Mouse (Mus musculus): ENCODE results near the gene Mns1.
A peak's percentile ranks its signal among the peaks of the same experiment; 100 is the strongest.
"Not testable (repeated sequence)": the region's sequence is repeated elsewhere in the genome, so short reads cannot be mapped to it uniquely, and the experiment has no call there.

Gene Mns1

GRCm38 (mm10) chr9:72427861-72428260 lies 9.9 kb upstream of the Mns1 start:
- peak; percentile 57 for DNase-seq (ENCODE audit: low read depth, low spot score)

GRCm38 (mm10) chr9:72434876-72435275 lies 2.9 kb upstream of the Mns1 start:
- no peak for DNase-seq (ENCODE audit: low read depth, low spot score)

- no peak for DNase-seq (ENCODE audit: low read depth, low spot score)
Measured at GRCm38 (mm10) chr9:72438749-72439148, 938 bp downstream of the Mns1 start.

GRCm38 (mm10) chr9:72440358-72440757 lies 2.5 kb downstream of the Mns1 start:
- no peak for DNase-seq (ENCODE audit: low read depth, low spot score)

- DNase-seq (ENCODE audit: low read depth, low spot score) = no peak
Measured at GRCm38 (mm10) chr9:72440948-72441926, 3.4 kb downstream of the Mns1 start.

GRCm38 (mm10) chr9:72441927-72442715 lies 4.3 kb downstream of the Mns1 start:
- DNase-seq (ENCODE audit: low read depth, low spot score) = no peak

GRCm38 (mm10) chr9:72448026-72448425 lies 10.2 kb downstream of the Mns1 start:
- no peak for DNase-seq (ENCODE audit: low read depth, low spot score)

- DNase-seq (ENCODE audit: low read depth, low spot score) = no peak
Measured at GRCm38 (mm10) chr9:72449367-72449766, 11.6 kb downstream of the Mns1 start.

GRCm38 (mm10) chr9:72449841-72450240 lies 12.0 kb downstream of the Mns1 start:
- no peak for DNase-seq (ENCODE audit: low read depth, low spot score)

GRCm38 (mm10) chr9:72450363-72450762 lies 12.6 kb downstream of the Mns1 start:
- DNase-seq (ENCODE audit: low read depth, low spot score) = no peak

GRCm38 (mm10) chr9:72451111-72451510 lies 13.3 kb downstream of the Mns1 start:
- DNase-seq (ENCODE audit: low read depth, low spot score) = no peak

GRCm38 (mm10) chr9:72454281-72454680 lies 16.5 kb downstream of the Mns1 start:
- not testable (repeated sequence) for DNase-seq (ENCODE audit: low read depth, low spot score)

GRCm38 (mm10) chr9:72456374-72456773 lies 18.6 kb downstream of the Mns1 start:
- DNase-seq (ENCODE audit: low read depth, low spot score) = no peak

GRCm38 (mm10) chr9:72458233-72458632 lies 20.4 kb downstream of the Mns1 start:
- peak; percentile 22 for DNase-seq (ENCODE audit: low read depth, low spot score)

GRCm38 (mm10) chr9:72459703-72460102 lies 21.9 kb downstream of the Mns1 start:
- DNase-seq (ENCODE audit: low read depth, low spot score) = no peak

- DNase-seq (ENCODE audit: low read depth, low spot score) = no peak
Measured at GRCm38 (mm10) chr9:72460767-72461166, 23.0 kb downstream of the Mns1 start.

GRCm38 (mm10) chr9:72462427-72462826 lies 24.6 kb downstream of the Mns1 start:
- no peak for DNase-seq (ENCODE audit: low read depth, low spot score)

GRCm38 (mm10) chr9:72464806-72465205 lies 27.0 kb downstream of the Mns1 start:
- no peak for DNase-seq (ENCODE audit: low read depth, low spot score)

GRCm38 (mm10) chr9:72465754-72466181 lies 28.0 kb downstream of the Mns1 start:
- DNase-seq (ENCODE audit: low read depth, low spot score) = no peak

GRCm38 (mm10) chr9:72467551-72468407 lies 30.0 kb downstream of the Mns1 start:
- DNase-seq (ENCODE audit: low read depth, low spot score) = no peak

GRCm38 (mm10) chr9:72468616-72469015 lies 30.8 kb downstream of the Mns1 start:
- no peak for DNase-seq (ENCODE audit: low read depth, low spot score)

All from retina, adult 2 months (tissue).